Mouse (Mus musculus): ENCODE results near the gene Slc25a39. TPM values are rescaled to one million over a fixed set of nuclear protein-coding genes. Genes with fewer than 3 reads are reported as not detected.

The Slc25a39 gene
- polyA plus RNA-seq, 1 experiment from 2014 or later: 180 TPM

DNA sequence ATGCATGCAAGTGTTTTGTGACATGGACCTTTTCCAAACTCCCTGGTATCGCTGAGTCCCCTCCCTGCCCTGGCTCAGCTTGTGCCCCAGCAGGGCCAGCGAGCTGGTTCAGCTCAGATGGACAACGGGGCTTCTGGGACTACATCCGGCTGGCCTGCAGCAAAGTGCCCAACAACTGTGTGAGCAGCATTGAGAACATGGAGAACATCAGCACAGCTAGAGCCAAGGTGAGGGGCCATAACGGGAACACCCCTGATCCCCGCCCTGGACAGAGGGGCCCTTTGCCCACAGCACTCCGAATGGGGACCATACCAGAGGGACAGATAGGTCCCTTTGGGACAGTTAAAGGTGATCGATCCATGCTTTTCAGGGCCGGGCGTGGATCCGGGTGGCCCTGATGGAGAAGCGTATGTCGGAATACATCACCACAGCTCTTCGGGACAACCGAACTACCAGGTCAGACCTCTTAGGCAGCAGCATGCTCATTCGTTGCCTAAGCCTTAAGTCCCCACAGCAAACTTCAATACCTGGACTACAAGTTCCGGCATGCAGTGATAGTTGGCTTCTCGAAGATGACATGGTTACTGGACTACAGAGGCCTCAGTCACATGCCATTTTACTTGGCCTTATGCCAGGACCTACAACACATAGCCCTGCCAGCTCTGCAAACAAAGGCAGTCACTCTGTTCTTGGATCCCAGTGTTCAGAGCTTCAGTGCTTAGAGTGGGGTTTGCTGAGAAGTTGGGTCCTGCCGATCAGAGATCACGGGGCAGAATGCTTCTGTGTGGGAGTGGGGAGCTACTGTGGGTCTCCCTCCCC, 9.5 kb downstream of the Slc25a39 start:
- Histone ChIP-seq H3K27me3 (ENCODE audit: control insufficient read depth, insufficient read depth, low read length) (peaks cover 48% of the 10 kb centered on the region), H3K27ac (replicated peaks; ENCODE audit: low read depth, low read length) (no peak overlapping the region), H3K9ac (ENCODE audit: low read length) (no peak overlapping the region), H3K4me3 (ENCODE audit: low read depth, low read length) (no peak overlapping the region), H3K9me3 (ENCODE audit: control insufficient read depth, low read length) (no peaks in the 10 kb centered on the region), H3K4me2 (ENCODE audit: low read depth, severe bottlenecking) (no peak overlapping the region), H3K36me3 (ENCODE audit: control insufficient read depth, insufficient read depth, low read length) (peaks cover 3% of the 10 kb centered on the region), H3K4me1 (ENCODE audit: control insufficient read depth, insufficient read depth, low read length) (peaks cover 13% of the 10 kb centered on the region)
- WGBS: 79% methylated on average over 20 of the region's 20 CpGs
- no peak for ATAC-seq (ENCODE audit: insufficient number of reproducible peaks, low FRiP score, low TSS enrichment, low read depth)
- no peak for DNase-seq (ENCODE audit: low spot score)

- H3K27ac ChIP-seq (replicated peaks; ENCODE audit: low read depth, low read length): no peak overlapping the region
- H3K4me1 ChIP-seq (ENCODE audit: control insufficient read depth, insufficient read depth, low read length): peaks cover 16% of the 10 kb centered on the region
- peaks cover 45% of the 10 kb centered on the region for H3K27me3 ChIP-seq (ENCODE audit: control insufficient read depth, insufficient read depth, low read length)
- 73% methylated on average over 7 of the region's 7 CpGs for WGBS
- ATAC-seq (ENCODE audit: insufficient number of reproducible peaks, low FRiP score, low TSS enrichment, low read depth) (no peak), DNase-seq (ENCODE audit: low spot score) (no peak)
- H3K9me3 ChIP-seq (ENCODE audit: control insufficient read depth, low read length): no peaks in the 10 kb centered on the region
- no peak overlapping the region for H3K4me2 ChIP-seq (ENCODE audit: low read depth, severe bottlenecking)
- no peak overlapping the region for H3K9ac ChIP-seq (ENCODE audit: low read length)
- no peak overlapping the region for H3K4me3 ChIP-seq (ENCODE audit: low read depth, low read length)
- H3K36me3 ChIP-seq (ENCODE audit: control insufficient read depth, insufficient read depth, low read length): no peaks in the 10 kb centered on the region
These were observed 11.0 kb downstream of the Slc25a39 start for GRCm38 (mm10) chr11:102396671-102397141.

DNA sequence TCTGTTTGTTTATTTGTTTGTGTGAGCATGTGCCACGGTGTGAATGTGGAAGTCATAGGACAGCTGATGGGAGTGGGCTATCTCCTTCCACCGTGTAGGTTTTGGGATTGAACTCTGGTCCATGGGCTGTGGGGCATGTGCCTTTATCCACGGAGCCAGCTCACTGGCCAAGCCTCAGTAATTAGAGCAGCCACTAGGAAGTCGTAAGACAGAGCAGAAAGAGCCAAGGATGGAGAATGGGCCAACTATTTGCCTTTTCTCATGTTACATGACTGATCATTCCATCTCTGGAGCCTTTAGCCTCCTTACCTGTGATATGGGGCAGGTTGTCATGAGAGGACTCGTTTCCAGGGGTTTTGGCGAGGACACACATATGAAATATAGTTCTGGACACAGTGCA, 11.5 kb downstream of the Slc25a39 start:
- DNase-seq (ENCODE audit: low spot score) (no peak), ATAC-seq (ENCODE audit: insufficient number of reproducible peaks, low FRiP score, low TSS enrichment, low read depth) (no peak)
- no peak overlapping the region for H3K9ac ChIP-seq (ENCODE audit: low read length)
- no peaks in the 10 kb centered on the region for H3K36me3 ChIP-seq (ENCODE audit: control insufficient read depth, insufficient read depth, low read length)
- H3K4me3 ChIP-seq (ENCODE audit: low read depth, low read length): no peak overlapping the region
- H3K27me3 ChIP-seq (ENCODE audit: control insufficient read depth, insufficient read depth, low read length): peaks cover 45% of the 10 kb centered on the region
- no peak overlapping the region for H3K4me2 ChIP-seq (ENCODE audit: low read depth, severe bottlenecking)
- H3K4me1 ChIP-seq (ENCODE audit: control insufficient read depth, insufficient read depth, low read length): peaks cover 16% of the 10 kb centered on the region
- no peaks in the 10 kb centered on the region for H3K9me3 ChIP-seq (ENCODE audit: control insufficient read depth, low read length)
- WGBS: 60% methylated on average over 6 of the region's 6 CpGs
- no peak overlapping the region for H3K27ac ChIP-seq (replicated peaks; ENCODE audit: low read depth, low read length)

DNA sequence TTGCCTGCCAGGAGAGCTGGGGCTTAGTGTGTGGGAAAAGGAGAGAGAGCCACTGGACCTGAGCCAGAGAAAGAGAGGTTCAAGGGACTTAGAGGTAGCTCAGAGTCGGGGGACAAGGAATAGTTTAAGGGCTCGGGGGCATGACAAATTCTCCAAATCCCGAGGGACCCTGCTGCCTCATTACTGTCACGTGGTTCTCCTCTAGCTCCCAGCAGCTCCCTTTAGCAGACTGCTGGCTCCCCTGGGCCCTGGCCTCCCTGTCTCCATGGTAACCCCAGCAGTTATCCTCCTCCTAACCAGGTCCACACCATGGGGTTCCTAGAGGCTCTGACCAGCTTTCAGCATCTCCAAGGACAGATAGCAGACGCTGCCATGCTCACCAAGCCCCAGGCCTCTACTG, 12.5 kb downstream of the Slc25a39 start:
- ATAC-seq (ENCODE audit: insufficient number of reproducible peaks, low FRiP score, low TSS enrichment, low read depth): no peak
- Histone ChIP-seq H3K27me3 (ENCODE audit: control insufficient read depth, insufficient read depth, low read length) (peaks cover 39% of the 10 kb centered on the region), H3K4me2 (ENCODE audit: low read depth, severe bottlenecking) (no peak overlapping the region), H3K27ac (replicated peaks; ENCODE audit: low read depth, low read length) (no peak overlapping the region), H3K4me3 (ENCODE audit: low read depth, low read length) (no peak overlapping the region), H3K9ac (ENCODE audit: low read length) (no peak overlapping the region), H3K9me3 (ENCODE audit: control insufficient read depth, low read length) (no peaks in the 10 kb centered on the region), H3K36me3 (ENCODE audit: control insufficient read depth, insufficient read depth, low read length) (no peaks in the 10 kb centered on the region), H3K4me1 (ENCODE audit: control insufficient read depth, insufficient read depth, low read length) (peaks cover 16% of the 10 kb centered on the region)
- no peak for DNase-seq (ENCODE audit: low spot score)
- WGBS: 11% methylated on average over 5 of the region's 5 CpGs

GRCm38 (mm10) chr11:102394421-102395124, 13.2 kb downstream of the Slc25a39 start:
- H3K9me3 ChIP-seq (ENCODE audit: control insufficient read depth, low read length): no peaks in the 10 kb centered on the region
- no peaks in the 10 kb centered on the region for H3K36me3 ChIP-seq (ENCODE audit: control insufficient read depth, insufficient read depth, low read length)
- peaks cover 10% of the 10 kb centered on the region for H3K4me1 ChIP-seq (ENCODE audit: control insufficient read depth, insufficient read depth, low read length)
- H3K4me2 ChIP-seq (ENCODE audit: low read depth, severe bottlenecking): no peak overlapping the region
- peaks cover 32% of the 10 kb centered on the region for H3K27me3 ChIP-seq (ENCODE audit: control insufficient read depth, insufficient read depth, low read length)
- no peak overlapping the region for H3K4me3 ChIP-seq (ENCODE audit: low read depth, low read length)
- WGBS: 82% methylated on average over 9 of the region's 9 CpGs
- no peak overlapping the region for H3K27ac ChIP-seq (replicated peaks; ENCODE audit: low read depth, low read length)
- DNase-seq (ENCODE audit: low spot score) (no peak), ATAC-seq (ENCODE audit: insufficient number of reproducible peaks, low FRiP score, low TSS enrichment, low read depth) (no peak)
- H3K9ac ChIP-seq (ENCODE audit: low read length): no peak overlapping the region

GRCm38 (mm10) chr11:102393719-102394420, 13.9 kb downstream of the Slc25a39 start:
- ATAC-seq (ENCODE audit: insufficient number of reproducible peaks, low FRiP score, low TSS enrichment, low read depth) (no peak), DNase-seq (ENCODE audit: low spot score) (no peak)
- peak overlapping the region; percentile 3; the same call in 1 of the 2 replicates for H3K9ac ChIP-seq (ENCODE audit: low read length)
- H3K4me3 ChIP-seq (ENCODE audit: low read depth, low read length): peak overlapping the region; percentile 32
- no peaks in the 10 kb centered on the region for H3K36me3 ChIP-seq (ENCODE audit: control insufficient read depth, insufficient read depth, low read length)
- no peaks in the 10 kb centered on the region for H3K9me3 ChIP-seq (ENCODE audit: control insufficient read depth, low read length)
- peaks cover 10% of the 10 kb centered on the region for H3K4me1 ChIP-seq (ENCODE audit: control insufficient read depth, insufficient read depth, low read length)
- 9% methylated on average over 17 of the region's 17 CpGs for WGBS
- H3K27ac ChIP-seq (replicated peaks; ENCODE audit: low read depth, low read length): no peak overlapping the region
- H3K27me3 ChIP-seq (ENCODE audit: control insufficient read depth, insufficient read depth, low read length): peaks cover 25% of the 10 kb centered on the region
- H3K4me2 ChIP-seq (ENCODE audit: low read depth, severe bottlenecking): peak overlapping the region; percentile 83

- H3K27me3 ChIP-seq (ENCODE audit: control insufficient read depth, insufficient read depth, low read length): peaks cover 19% of the 10 kb centered on the region
- WGBS: under 1% methylated on average over 34 of the region's 34 CpGs
- H3K9ac ChIP-seq (ENCODE audit: low read length): peak within 1 kb of the TSS; percentile 22
These were observed 14.5 kb downstream of the Slc25a39 start, which contains the start of gene Rundc3a for GRCm38 (mm10) chr11:102393238-102393634. Rundc3a (plus strand) TSS chr11:102393403.

More at GRCm38 (mm10) chr11:102393238-102393634, 14.5 kb downstream of the Slc25a39 start, which contains the start of gene Rundc3a:
- DNase-seq (ENCODE audit: low spot score) (peak; percentile 95), ATAC-seq (ENCODE audit: insufficient number of reproducible peaks, low FRiP score, low TSS enrichment, low read depth) (peak; percentile 77)
- peaks cover 10% of the 10 kb centered on the region for H3K4me1 ChIP-seq (ENCODE audit: control insufficient read depth, insufficient read depth, low read length)
- no peaks in the 10 kb centered on the region for H3K9me3 ChIP-seq (ENCODE audit: control insufficient read depth, low read length)
- peak within 1 kb of the TSS; percentile 32 for H3K4me3 ChIP-seq (ENCODE audit: low read depth, low read length)
- no peak within 1 kb of the TSS for H3K27ac ChIP-seq (replicated peaks; ENCODE audit: low read depth, low read length)
- no peaks in the 10 kb centered on the region for H3K36me3 ChIP-seq (ENCODE audit: control insufficient read depth, insufficient read depth, low read length)
- H3K4me2 ChIP-seq (ENCODE audit: low read depth, severe bottlenecking): peak within 1 kb of the TSS; percentile 83
